14 mouse cellular contexts compared by ENCODE assay signal in genomic region chr5:75437924-75438323, GRCm38 (mm10).
"Had no signal": no experiment of that assay in that cellular context is flagged by ENCODE, and none has a peak within 500 bp of the region (broad histone marks: within the 10 kb centered on the region; RNA-seq: fewer than 3 reads in every experiment).

No protein-coding gene starts in this region.

- DNase-seq: heart, postnatal 10 days; heart, postnatal 36 days; heart, postnatal 4 days; kidney, adult 11 months; kidney, adult 18-20 months; kidney, adult 2 months; kidney, adult 8-10 months; kidney, adult 9 months; kidney, postnatal 10 days; kidney, postnatal 14 days; kidney, postnatal 25 days; kidney, postnatal 4 days; layer of hippocampus, adult 9-11 months; layer of hippocampus, postnatal 36 days had no signal
